Mouse (Mus musculus) layer of hippocampus, adult 9-11 months (tissue): ENCODE measurements at regions not wholly inside any gene's neighbourhood (a gene's known extent, or its start where the extent isn't known, plus 50 kb on each side); places are given as distances from the start of the nearest gene placed in this dataset.
"Not testable (repeated sequence)": the region's sequence is repeated elsewhere in the genome, so short reads cannot be mapped to it uniquely, and the experiment has no call there.

Experiments used
- DNase-seq: peaks from one replicate; pipeline ENCODE4 v3.0.0; 2022

DNA sequence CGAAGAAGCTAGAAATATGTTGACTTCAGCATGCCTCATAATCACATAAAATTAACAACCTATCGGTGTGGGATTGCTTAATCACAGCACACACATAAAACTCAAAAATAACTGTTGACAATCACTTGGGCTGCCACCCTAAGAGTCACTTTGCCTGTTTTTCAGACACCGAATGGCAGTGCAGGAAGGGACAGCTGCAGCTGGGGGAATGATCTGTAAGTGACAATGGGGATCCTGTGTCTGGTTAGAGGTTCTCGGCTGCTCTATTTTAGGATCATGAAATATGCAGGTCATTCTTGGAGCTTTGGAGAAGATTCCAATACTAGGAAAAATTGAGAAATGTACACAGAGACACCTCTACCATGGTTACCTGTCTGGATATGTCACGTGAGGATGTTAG, 54.4 kb upstream of the Tcf12 start:
- DNase-seq = no peak

DNA sequence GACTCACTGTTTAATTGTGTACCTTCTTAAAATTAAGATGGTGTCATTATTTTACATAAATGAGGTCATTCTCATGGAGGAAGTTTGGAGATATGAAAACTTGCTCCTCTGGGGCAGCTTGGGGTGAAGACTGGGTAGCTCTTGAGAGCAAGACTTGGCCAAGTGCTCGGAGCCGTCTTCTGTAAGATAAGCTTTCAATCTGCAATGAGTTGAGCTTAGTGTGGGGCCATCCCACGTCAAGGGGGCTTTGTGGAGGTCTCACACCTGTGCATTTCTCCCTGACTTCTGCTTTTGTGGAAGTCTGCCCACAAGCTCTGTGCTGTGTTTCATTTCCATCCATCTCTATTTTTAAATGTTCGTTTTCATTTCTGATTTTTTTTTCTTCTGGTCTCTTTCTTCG, 54.9 kb upstream of the Tcf12 start:
- DNase-seq = no peak

GRCm38 (mm10) chr9:72169231-72169630, 57.6 kb upstream of the Tcf12 start:
- DNase-seq = no peak

DNA sequence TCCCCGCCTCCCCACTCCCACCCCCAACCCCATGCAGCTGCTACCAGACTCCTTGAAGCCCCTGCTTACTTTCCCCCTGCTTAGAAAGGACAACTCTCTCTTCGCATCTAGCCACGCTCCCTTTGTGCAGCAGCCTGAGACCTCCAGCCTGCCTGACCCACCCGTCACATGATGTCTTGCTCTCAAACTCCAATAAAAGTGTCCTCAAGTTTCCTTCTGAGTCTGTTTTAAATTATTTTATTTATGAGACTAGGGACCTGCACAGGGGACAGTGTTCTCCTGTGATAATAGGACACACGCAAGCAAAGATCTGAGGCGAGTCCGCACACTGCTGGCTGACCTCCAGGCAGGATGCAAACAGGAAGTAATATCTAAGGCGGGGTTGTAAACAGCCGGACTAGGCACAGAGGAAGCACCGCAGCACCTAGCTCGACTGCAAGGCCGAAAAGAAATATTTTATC, 58.1 kb upstream of the Tcf12 start:
- DNase-seq = no peak

- no peak for DNase-seq
Measured at GRCm38 (mm10) chr9:72170235-72170634, 58.6 kb upstream of the Tcf12 start.

DNA sequence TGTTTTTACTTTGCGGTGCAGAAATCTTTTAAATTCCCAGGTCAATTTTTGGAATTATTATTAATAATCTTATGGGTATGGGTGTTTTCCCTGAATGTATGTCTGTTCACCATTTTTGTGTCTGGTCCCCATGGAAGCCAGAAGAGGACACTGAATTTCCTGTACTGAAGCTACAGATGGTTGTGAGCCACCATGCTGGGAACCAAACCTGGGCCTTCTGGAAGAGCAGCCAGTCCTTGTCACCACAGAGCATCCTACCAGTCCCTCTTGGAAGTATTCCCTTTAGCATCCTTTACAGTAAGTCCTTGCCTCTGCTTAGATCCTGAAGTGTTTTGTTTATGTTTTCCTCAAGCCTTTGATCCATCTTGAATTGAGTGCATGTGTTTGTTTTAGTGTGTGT, 60.7 kb upstream of the Tcf12 start:
- DNase-seq = no peak

DNA sequence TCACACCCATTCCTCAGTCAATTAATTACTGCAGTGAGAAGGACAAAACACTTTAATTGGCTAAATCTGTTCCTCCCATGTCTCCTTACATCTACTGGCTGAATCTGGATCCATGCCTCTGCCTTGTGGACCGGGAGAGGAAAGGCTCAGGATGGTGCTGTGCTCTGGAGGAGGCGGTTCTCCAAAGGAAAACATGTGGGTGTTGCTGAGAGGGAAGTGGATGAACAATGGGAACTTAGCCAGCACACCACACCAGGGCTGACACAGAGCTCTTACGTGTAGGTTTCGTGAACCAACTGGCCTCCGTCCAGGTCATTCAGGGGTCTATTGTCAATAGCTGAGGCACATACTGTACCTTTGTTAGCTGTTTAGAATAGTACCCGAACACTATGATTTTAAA, 69.3 kb upstream of the Tcf12 start:
- DNase-seq = peak; percentile 29

GRCm38 (mm10) chr9:72183336-72183735, 71.7 kb upstream of the Tcf12 start:
- DNase-seq = no peak

DNA sequence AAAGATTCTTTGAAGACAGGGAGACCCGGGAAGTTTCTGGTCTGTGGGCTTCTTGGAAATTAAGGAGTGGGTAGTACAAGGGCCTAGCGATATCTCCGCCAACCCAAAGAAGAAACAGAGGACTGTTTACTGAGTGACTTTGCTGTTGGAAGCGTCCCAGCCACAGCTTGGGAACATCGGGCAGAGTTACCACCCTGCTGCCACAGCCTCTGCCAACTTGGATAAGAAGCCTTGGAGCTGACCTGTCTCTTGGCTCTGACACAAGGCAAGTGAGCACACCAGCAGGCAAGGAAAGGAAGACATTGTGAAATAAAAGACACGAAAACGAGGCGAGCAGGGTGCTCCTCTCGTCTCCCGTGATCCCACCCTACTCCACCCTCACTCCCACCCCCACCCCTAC, 72.3 kb upstream of the Tcf12 start:
- DNase-seq = peak; percentile 21

DNA sequence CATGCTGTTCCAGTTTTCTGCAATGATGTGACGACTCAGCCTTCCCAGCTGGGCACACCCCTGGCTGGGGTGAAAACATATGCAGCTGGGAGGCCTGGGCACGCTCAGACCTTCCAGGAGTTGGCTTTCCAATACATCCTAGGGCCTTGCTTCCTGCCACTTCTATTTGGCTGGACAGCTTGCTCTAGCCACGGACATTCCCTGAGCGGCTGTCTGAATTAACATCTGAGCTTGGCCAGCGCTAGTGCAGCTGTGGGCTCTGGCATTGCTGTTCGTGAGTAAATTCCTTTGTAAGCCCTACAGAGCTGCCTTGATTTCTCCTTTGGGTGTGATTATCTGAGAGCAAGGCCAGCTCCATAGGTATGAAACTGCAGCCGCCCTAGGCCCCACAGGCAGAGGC, 78.2 kb upstream of the Tcf12 start:
- DNase-seq = no peak

DNA sequence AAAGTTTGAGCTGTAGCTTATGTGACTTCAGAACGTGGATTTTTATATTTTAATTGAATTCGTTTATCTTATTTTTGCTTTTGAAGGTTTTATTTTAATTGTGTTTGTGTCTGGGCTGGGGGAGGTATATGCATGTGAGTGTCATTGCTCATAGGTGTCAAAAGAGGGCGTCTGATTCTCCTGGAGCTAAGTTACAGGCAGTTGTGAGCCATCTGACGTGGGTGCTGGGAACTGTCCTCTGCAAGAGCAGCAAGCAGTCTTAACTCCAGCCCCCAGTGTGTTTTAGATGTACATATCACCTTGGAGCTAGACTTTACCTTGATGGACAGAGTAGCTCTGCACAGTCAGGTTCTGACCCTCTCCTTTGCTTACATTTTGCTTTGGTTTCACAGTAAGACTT, 79.0 kb upstream of the Tcf12 start:
- DNase-seq = no peak

DNA sequence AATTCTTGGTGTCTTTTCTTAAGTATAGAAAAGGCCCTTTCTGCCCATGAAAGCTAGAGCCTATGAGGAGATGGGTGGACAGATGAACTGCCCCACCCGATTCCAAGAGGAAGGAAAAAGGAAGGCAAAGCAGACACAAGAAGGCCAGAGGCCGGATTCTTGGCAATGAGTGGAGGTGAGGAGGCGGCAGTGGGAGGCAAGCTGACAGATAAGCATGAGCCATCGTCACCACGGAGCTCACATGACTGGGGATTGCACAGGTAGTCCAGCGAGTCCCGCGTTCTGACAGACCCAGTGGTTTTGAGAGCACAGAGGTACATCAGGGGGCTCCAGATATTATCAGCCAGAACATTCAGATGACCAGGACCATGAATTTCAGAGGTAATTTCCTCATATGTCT, 79.4 kb upstream of the Tcf12 start:
- DNase-seq = no peak

DNA sequence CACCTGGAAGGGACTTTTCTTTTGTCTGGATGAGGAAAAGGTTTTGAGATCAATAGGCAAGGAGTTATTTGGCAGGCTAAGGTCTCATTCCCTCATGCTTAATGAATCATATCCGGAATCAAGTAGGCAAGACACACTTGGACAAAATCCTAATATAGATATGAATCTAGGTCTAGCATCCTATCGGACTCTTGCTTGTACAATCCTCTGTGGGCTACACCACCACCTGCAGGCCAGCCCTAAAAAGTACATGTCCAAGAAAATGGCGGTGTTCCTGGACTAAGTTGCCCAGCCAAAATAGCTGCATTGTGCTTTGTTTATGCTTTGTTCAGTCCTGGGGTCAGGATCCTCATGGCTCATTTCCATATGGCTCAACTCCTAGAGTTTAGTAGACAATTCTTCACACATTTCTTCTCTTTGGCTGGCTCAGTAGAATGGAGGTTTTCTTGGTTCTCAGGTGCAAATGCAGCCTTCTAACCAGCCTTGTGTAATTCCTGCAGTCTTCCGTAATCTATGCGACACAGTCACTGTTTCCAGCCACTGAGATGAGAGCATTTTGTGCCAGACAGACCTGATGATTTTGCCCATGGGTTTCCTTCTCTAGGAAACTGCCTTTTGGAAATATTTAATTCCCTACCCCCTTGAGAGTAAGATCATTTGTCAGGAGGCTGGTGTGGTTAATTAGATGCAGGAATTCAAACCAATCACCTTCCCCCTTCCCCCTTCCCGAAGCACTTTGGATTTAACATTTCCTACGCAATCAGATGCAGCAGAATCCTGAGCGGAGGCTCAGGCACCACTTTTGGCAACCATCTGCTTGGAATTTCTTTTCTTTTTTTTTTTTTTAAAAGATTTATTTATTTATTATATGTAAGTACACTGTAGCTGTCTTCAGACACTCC, 80.6 kb upstream of the Tcf12 start:
- DNase-seq = peak; percentile 60

DNA sequence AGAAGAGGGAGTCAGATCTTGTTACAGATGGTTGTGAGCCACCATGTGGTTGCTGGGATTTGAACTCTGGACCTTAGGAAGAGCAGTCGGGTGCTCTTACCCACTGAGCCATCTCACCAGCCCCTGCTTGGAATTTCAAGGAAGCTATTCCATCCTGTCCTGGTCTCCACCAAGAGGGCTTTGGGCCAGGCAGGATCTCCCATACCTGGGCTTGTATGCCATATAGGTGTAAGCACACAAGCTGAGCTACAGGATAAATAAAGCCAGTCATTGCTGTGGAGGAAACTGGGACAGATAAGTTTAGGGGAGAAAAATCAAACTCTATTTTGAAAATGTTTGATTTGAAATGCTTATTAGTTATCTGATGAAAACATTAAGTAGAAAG, 81.3 kb upstream of the Tcf12 start:
- not testable (repeated sequence) for DNase-seq

- no peak for DNase-seq
Measured at GRCm38 (mm10) chr9:72195348-72195747, 79.3 kb upstream of the Zfp280d start.

- DNase-seq = peak; percentile 73
Measured at GRCm38 (mm10) chr9:72196626-72197330, 77.9 kb upstream of the Zfp280d start.

DNA sequence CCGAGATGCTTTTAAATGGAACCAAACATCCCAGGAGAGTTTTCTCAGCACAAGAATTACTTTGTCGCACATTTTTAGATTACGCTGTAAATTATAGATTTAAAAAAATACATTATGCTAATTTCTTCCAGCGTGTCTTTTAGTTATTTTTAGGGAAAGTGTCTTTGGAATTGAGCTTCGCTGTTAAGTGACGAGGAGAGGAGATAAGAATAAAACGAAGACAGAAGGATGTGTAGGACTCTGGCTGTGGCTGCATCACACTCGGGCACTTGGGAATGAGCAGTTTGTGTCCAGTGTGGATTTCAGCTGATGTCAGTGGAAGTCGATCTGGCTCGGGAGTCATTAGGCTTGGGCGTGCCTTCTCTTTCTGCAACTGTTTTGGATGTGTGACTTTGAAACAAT, 77.3 kb upstream of the Zfp280d start:
- DNase-seq = no peak

DNA sequence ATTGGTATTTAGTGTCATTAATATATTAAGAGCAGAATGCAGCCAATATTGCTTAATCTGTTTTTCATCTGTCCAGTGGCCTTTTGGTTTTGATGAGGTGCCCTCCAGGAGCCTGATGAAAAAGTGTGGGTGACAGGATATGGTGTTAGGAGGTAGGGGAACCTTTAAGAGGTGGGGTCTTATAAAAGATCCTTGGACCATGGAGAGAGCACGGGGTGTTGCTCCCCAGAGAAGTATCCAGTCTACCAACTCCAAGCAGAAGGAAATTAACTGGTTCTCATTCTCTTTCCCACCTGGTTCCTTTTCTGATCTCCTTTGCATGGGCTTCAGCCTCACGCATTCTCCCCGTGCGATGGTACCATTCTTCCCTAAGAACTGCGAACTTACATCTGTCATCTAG, 75.7 kb upstream of the Zfp280d start:
- DNase-seq = no peak

DNA sequence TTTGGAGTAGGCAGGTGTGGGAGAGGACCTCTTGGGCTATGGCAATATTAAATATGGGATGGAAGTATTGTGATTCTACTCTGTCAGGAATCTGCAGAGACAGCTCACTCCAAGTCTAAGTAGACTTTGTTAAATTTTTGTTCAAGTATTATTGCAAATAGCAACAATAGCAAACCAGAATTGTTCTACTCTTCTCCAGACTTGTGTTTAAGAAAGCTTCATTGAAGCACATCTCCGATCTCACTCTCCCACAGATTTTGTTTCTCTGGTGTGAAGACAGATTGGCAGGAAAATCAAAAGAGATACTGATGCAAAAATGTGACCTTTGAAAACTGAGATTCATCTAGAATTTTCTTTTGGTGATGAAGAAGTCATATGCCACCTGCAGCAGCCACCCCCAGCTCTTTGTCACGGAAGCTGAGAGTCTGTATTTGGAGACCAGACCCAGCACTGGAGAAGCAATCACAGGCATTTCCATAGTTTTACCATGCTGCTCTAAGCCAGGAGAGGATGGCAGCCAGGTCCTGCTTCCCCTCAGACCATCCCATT, 70.2 kb upstream of the Zfp280d start:
- DNase-seq = no peak

GRCm38 (mm10) chr9:72205815-72206214, 68.8 kb upstream of the Zfp280d start:
- DNase-seq = no peak

DNA sequence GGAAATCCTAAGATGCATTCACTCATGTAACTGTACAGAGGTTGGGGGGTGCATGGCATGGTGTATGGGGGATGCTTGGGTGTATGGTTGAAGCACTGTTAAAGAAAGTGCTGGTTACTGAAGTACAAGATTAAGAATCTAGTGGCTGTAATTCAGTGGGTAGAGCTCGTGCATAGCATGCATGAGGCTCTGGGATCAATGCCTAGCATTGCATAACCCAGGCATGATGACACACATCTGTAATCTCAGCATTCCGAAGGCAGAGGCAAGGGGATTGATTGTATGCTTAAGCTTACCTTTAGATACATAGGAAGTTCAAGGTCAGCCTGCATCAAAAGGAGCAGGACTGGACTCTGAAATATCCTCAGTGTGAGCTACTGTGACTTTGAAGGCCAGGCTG, 67.7 kb upstream of the Zfp280d start:
- no peak for DNase-seq

DNA sequence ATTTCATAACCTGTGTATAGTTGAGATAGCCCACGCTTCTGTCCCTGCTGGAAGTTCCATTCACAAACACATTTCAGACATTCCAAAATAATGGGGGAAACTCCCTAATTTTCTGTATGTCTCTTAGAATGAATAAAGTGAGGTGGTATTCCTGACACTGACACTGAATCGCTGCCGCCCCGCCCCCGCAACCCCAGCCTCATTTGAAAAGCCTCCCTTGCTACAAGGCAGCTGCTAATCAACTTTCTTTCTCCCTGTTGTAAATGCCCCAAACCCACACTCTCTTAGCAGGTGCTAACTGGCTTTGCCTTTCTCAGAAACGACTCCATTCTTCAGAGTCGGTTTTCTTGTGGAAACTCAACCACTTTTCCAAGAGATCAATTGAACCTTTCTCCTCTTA, 66.4 kb upstream of the Zfp280d start:
- no peak for DNase-seq

GRCm38 (mm10) chr9:72217296-72218028, 57.2 kb upstream of the Zfp280d start:
- DNase-seq = no peak
